Mouse (Mus musculus) ovary, postnatal 36 days (tissue): ENCODE measurements around the gene Il12rb1.

Experiments
- DNase-seq: peaks from one replicate; pipeline ENCODE4 v3.0.0; 2022; ENCODE audit warnings: low spot score, mixed read lengths

Gene Il12rb1

GRCm38 (mm10) chr8:70851837-70852236, 43.6 kb downstream of the Il12rb1 start:
- no peak for DNase-seq

DNA sequence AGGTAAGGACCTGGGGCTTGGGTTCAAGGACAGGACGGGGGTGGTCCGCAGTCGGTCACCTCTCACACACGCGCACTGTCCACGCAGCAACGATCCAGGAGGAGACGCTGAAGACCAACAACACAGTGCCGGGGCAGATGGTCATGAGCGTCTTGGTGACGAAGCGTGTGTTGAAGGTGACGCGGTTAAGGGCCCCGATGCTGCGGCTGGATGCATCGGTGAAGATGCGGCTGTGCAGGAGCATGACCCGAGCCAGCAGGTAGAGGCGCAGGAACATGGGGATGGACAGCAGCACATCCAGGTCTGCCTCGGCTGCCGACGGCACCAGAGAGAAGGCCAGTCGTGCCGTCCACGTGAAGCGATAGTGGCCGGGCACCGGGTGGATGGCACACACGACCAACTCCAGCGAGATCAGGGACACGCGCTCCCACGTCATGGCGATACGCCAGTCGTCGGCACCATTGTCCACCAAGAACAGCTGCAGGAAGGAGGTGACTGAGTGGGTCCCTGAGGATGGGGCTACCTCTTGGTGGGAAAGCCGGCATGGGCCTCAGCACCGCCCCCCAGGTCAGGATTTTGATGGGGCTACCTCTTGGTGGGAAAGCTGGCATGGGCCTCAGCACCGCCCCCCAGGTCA, 44.5 kb downstream of the Il12rb1 start:
- no peak for DNase-seq

GRCm38 (mm10) chr8:70853863-70854262, 45.6 kb downstream of the Il12rb1 start:
- no peak for DNase-seq

- DNase-seq, result no peak
Measured at GRCm38 (mm10) chr8:70856028-70856427, 47.8 kb downstream of the Il12rb1 start.

DNA sequence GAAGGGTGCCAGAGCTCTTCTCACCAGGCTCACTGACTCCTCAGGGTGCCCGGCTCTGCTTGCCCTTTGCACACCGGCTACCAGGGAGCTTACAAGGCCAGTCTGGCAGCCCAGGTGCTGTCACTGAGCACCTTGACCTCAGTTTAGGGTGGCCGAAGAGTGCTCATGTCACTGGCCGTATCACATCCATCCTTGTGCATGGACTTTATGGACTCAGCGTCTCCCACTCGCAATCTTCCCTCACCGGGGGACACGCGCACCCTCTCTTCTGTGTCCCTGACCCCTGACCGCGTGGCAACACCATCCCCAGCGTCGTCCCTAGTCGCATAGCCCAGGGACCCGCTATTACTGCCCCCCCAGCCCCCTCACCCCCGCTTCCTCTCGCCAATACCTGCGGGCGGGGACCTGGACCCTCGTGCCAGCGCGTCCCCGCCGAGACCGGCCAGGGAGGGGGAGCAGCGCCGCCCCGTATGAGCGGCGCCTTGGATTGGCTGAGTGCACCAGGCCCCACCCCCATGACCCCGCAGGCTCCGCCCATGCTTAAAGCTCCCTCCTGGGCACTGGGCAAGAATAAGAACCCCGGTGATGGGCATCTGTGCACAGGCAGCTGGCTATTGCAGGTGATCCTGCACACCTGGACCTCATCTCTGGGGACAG, 48.4 kb downstream of the Il12rb1 start:
- peak; percentile 76 for DNase-seq

DNA sequence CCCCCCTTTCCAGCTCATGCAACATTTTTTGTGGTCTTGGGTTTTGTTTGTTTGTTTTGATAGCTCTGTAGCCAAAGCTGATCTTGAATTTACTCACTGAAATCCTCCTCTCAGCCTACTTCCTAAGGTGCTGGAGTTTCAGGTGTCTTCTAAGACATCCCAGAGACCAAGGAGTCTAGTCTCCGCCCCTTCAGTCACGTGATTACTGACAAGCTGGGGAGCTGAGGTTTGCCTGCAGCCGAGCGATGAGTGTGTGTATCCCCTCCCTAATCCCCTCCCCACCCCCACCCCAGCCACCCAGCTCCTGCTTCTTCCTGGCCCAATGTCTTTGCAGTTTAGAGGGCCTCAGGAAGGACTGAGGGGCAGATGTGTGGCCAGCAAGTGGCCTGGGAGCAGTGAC, 49.3 kb downstream of the Il12rb1 start:
- no peak for DNase-seq

- no peak for DNase-seq
Measured at GRCm38 (mm10) chr8:70862824-70863641, 54.8 kb downstream of the Il12rb1 start, which contains the start of gene Kcnn1. Gene Kcnn1 (minus strand): TSS chr8:70863258.

- peak; percentile 49 for DNase-seq
Measured at GRCm38 (mm10) chr8:70863956-70864711, 55.9 kb downstream of the Il12rb1 start.

DNA sequence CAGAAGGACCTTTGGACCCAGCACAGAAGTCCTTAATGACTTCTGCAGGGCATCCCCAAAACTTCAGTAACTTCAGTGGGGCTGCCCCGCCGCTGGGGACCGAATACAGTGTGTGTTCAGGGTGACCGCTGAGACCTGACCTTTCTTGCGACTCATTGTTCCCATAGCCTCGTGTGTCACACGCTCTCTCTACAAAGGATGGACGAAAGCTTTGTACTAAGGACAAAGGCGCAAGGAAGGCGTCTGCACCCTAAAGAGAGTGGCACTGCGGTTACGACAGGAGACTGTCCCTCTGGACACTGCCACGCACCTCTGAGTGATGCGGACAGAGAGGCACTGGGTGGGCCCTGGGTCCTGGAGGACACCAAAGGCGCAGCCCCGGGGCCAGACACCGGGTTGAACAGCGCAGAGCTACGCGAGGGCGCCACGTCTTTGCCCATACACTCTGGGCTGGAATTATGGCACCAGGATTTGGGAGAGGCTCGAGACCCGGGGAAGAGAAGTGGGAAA, 56.5 kb downstream of the Il12rb1 start:
- peak; percentile 52 for DNase-seq

DNA sequence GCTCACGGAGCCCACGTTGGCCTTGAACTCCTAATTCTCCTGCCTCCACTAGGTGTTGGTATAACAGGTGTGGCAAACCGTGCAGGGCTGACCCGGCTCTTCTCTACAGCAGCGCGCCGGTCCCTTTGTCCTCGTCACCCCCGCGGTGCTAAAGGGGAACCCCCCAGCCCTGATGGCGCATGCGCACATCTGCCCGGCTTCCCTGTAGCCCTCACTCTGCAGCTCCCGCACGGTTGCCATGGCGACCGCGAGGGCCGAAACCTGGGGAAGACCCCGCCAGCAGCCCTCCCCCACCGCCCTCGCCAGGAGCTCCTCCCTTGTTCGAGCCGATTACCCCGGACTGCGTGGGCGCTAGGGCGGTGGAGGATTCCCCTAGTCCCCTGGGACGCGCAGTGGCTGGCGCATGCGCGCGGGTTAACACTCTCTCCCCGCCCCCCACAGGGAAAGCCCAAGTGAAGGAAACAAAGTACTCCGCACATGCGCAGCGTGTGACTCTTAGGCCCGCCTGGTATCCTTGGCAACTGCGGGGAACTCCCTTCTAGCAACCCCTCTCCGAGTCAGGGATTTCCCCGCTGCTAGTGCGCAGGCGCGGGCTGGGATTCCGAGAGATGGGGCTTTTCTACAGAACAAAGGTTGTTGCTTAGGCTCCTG, 57.2 kb downstream of the Il12rb1 start:
- DNase-seq, result peak; percentile 98

GRCm38 (mm10) chr8:70866001-70866520, 57.8 kb downstream of the Il12rb1 start:
- no peak for DNase-seq

DNA sequence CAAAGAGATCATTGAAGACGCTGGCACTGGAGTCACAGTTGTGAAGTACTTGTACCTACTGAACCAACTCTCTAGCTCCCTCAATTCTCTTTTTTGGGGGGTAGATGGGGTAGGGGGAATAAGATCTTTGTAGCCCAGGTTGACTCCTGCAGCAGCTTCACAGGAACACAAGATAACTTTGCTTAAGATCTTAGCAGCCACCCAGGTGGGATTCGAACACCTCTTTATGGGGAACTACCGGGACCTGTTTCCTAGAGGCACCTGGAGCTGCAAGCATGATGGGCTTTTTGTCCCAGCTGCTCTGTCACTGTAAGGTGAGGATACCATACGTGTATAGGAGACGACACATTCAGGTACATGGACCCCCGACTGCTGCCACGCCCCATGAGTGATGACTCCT, 58.3 kb downstream of the Il12rb1 start:
- no peak for DNase-seq

GRCm38 (mm10) chr8:70868559-70869198, 60.4 kb downstream of the Il12rb1 start:
- DNase-seq, result peak; percentile 54

DNA sequence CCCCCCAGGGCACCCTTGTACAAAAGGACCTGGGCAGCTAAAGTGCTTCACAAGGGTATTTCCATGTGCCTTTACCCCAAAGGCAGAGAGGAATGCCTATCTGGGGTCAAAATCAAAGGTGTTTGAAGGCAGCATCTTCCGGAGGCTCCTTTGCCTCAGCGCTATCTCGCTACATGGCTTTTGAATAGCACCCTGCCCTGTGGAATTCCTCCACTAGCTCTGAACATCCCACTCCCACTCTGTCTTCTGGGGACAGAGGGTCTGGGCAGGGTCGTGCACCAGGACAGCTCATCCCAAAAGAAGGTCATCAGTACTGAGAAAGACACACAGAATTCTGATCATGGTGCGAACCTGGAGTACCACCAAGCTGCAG, 60.9 kb downstream of the Il12rb1 start:
- no peak for DNase-seq

- DNase-seq, result peak; percentile 79
Measured at GRCm38 (mm10) chr8:70869601-70870041, 61.4 kb downstream of the Il12rb1 start.
